Mouse (Mus musculus) monocyte, adult 5-6 weeks (primary cell): ENCODE measurements around the gene Mup2. TPM values are rescaled to one million over a fixed set of nuclear protein-coding genes. Genes with fewer than 3 reads are reported as not detected.
"Not testable (repeated sequence)": the region's sequence is repeated elsewhere in the genome, so short reads cannot be mapped to it uniquely, and the experiment has no call there.

Experiments
- ATAC-seq: fragments of 153-309, 156-312 bp; replicated peaks from 2 replicates; pipeline ENCODE4 v1.8.0; 2017; ENCODE audit warnings: mild to moderate bottlenecking; ENCODE audit not compliant: low TSS enrichment, insufficient number of reproducible peaks, severe bottlenecking, poor library complexity, low FRiP score
- total RNA-seq: library from RNA; stranded (forward); fragments of 200-1000, 200-491, 200-594 nt; gene quantifications from 3 replicates; pipeline ENCODE4 v1.2.3, GENCODE M21; 2017

Gene Mup2
- not detected in 3 replicates for total RNA-seq

- not testable (repeated sequence) for ATAC-seq
Observed at GRCm38 (mm10) chr4:60154189-60154588, at the start of gene Mup2. Gene Mup2, minus strand, starts transcription at chr4:60154289.

Other genes with a start within 250 kb of the Mup2 start
- not detected in 3 replicates for gene Slc46a2, start 239.2 kb downstream of the Mup2 start, total RNA-seq
- gene Mup4, start 193.6 kb downstream of the Mup2 start, total RNA-seq: not detected in 3 replicates
- gene Mup6, start 190.0 kb downstream of the Mup2 start, total RNA-seq: not detected in 3 replicates
- gene Mup7, start 83.8 kb downstream of the Mup2 start, total RNA-seq: not detected in 3 replicates
- not detected in 3 replicates for gene Mup8, start 68.3 kb upstream of the Mup2 start, total RNA-seq